Mouse (Mus musculus) lung, postnatal 0 days (tissue): ENCODE results near the gene Stpg4.
A peak's percentile ranks its signal among the peaks of the same experiment; 100 is the strongest.

Source experiments
- CTCF ChIP-seq: IDR thresholded peaks from 2 replicates; pipeline ENCODE4 v1.5.1; 2016; ENCODE audit warnings: antibody characterized with exemption, mild to moderate bottlenecking
- EP300 ChIP-seq: IDR thresholded peaks from 2 replicates; pipeline ENCODE4 v1.6.1; 2016; ENCODE audit warnings: antibody characterized with exemption, mild to moderate bottlenecking, control low read depth

DNA sequence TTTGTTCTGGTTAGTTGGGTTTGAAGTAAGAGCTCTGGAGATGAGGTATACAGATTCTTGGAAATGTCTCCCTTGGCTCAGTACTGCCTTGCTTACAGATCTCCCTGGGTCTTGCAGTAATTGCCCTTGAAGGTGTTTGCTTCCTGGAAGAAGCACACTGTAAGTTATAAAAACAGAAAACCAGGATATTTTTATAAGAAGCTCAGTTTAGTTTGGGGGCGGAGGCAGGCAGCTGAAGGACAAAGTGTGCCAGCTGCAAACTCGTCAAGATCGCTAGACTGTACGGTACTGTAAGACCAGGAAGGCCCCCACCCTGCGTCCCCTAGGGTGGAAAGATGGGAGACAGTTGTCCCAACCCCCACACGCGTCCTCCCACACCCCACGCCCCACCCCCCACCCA lies 47.8 kb upstream of the Stpg4 start:
- TF ChIP-seq CTCF = no peak
- TF ChIP-seq EP300 = peak; percentile 62; the same call in 1 of the 2 replicates
